Mouse (Mus musculus): ENCODE measurements around the gene Tssc4. TPM values are rescaled to one million over a fixed set of nuclear protein-coding genes. Genes with fewer than 3 reads are reported as not detected.
A peak's percentile ranks its signal among the peaks of the same experiment; 100 is the strongest.

Tssc4 gene
- polyA plus RNA-seq, 1 experiment, result 38.8 TPM

DNA sequence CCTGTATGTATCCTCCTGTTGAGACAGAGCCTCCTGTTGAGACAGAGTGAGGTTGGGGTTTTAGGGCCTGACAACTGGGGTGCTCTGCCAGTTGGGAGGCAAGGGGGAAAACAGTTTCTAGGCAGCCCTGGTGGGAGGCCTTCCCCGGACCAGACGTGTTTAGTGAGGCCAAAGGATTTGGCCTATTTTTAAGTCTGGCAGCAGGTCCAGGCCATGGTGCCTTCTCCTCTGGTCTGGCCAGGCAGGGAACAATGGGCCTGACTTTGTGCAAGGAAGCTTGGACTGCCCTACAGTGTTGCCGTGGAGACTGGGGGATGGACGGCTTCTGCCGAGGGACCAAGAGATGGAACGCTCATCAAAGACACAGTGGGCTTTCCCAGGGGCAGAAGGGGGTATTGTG, 4.8 kb upstream of the Tssc4 start:
- no peak overlapping the region for H3K4me3 ChIP-seq (ENCODE audit: insufficient read depth, low read length)
- TF ChIP-seq POLR2A (IDR thresholded peaks at IDR 0.05; ENCODE audit: low read depth, low read length) (no peak), CTCF (IDR thresholded peaks at IDR 0.05; ENCODE audit: borderline replicate concordance, insufficient read depth, low read length) (no peak)
- H3K4me1 ChIP-seq (ENCODE audit: control insufficient read depth, insufficient read depth, low read length), result peaks cover 10% of the 10 kb centered on the region
- H3K27ac ChIP-seq (ENCODE audit: insufficient read depth, low read length), result no peak overlapping the region

DNA sequence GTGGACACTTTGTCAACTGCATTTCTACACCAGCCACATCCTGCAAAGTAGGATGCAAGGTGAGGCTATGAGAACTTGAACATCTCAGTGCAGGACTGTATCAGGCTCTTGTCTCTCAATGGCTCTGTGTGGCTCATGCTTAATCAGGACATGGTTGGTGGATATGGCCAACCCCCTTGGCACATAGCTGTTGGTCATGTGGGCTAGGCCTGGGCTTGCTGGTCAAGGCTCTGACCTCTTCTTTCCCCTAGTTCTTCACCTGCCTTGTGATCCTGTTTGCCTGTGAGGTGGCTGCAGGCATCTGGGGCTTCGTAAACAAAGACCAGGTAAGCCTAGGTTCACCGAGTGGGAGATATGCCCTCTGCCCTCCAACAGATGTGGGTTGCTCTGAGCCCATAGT, 3.4 kb upstream of the Tssc4 start:
- H3K4me1 ChIP-seq (ENCODE audit: control insufficient read depth, insufficient read depth, low read length), result peaks cover 14% of the 10 kb centered on the region
- H3K27ac ChIP-seq (ENCODE audit: insufficient read depth, low read length), result no peak overlapping the region
- TF ChIP-seq CTCF (IDR thresholded peaks at IDR 0.05; ENCODE audit: borderline replicate concordance, insufficient read depth, low read length) (no peak), POLR2A (IDR thresholded peaks at IDR 0.05; ENCODE audit: low read depth, low read length) (no peak)
- H3K4me3 ChIP-seq (ENCODE audit: insufficient read depth, low read length), result no peak overlapping the region

DNA sequence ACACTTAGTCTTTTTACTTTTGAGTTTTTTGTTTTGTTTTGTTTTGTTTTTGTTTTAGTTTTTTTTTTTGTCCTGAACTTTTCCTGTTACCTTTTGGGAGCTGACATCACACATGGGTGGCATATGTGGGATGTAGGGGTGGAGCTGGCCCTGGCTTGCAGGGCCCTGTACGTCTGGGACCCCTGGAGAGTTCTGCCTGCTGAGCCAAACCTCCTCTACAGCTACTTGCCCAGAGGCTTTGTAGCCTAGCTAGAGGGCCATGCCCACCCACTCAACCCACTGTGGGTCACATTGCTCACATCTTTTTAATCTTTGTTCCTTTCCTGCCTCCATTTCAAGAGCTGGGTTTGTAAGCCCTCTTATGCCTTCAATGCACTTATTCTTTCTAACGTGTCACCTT, 1.6 kb upstream of the Tssc4 start:
- no peak overlapping the region for H3K4me3 ChIP-seq (ENCODE audit: insufficient read depth, low read length)
- TF ChIP-seq POLR2A (IDR thresholded peaks at IDR 0.05; ENCODE audit: low read depth, low read length), result no peak
- no peak for TF ChIP-seq CTCF (IDR thresholded peaks at IDR 0.05; ENCODE audit: borderline replicate concordance, insufficient read depth, low read length)
- no peak overlapping the region for H3K27ac ChIP-seq (ENCODE audit: insufficient read depth, low read length)

DNA sequence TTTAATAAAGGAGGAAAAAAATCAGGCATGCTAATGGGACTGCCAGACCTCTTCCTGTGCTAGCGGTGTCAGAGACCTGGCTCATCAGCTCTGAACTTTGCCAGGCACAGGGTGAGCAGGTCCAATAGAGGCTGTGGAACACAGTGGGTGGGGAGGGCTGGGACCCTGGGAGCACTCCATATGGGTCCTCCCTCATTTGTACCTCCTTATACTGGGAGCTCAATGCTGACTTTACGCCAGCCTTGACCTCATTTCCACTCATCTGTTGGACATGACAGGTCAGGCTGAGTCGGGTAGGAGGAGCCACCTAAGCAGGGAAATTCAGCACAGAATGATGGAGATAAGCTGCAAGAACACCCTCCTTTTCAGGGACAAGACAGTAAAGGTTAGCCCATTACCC, 1.2 kb upstream of the Tssc4 start:
- TF ChIP-seq CTCF (IDR thresholded peaks at IDR 0.05; ENCODE audit: borderline replicate concordance, insufficient read depth, low read length), result no peak
- no peak for TF ChIP-seq POLR2A (IDR thresholded peaks at IDR 0.05; ENCODE audit: low read depth, low read length)
- H3K4me1 ChIP-seq (ENCODE audit: control insufficient read depth, insufficient read depth, low read length), result peaks cover 10% of the 10 kb centered on the region
- H3K4me3 ChIP-seq (ENCODE audit: insufficient read depth, low read length), result no peak overlapping the region
- H3K27ac ChIP-seq (ENCODE audit: insufficient read depth, low read length), result peak overlapping the region; percentile 60; the same call in 1 of the 2 replicates

More for the DNA sequence above, 1.6 kb upstream of the Tssc4 start:
- H3K4me1 ChIP-seq (ENCODE audit: control insufficient read depth, insufficient read depth, low read length), result peaks cover 12% of the 10 kb centered on the region

DNA sequence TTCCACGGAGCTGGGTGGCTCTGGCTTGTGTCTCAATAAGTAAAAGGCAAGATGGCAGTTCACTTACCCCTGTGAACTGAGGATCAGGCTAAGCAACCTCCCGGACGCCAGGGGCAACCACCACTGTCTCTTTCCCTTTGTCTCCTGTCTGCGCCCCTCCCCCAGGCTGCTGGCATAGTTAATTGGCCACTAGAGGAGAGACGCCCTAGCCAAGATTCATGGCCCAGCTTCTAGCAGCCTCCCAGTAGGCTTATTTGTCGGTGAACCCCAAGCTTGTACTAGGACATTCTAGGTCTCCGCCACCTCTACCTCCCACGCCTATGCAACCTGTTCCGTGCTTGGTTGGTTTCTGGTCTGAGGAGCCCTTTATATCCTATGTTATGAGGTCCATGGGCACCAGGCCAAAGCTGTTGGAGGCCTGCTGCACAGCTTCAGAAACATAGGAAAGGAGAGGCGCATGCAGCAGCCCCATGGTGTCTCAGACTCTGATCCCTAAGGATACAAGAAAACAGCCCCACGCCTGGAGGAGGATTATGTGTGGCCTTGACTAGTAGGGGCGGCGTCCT, 650 bp upstream of the Tssc4 start:
- peak overlapping the region; percentile 60 for H3K27ac ChIP-seq (ENCODE audit: insufficient read depth, low read length)
- H3K4me1 ChIP-seq (ENCODE audit: control insufficient read depth, insufficient read depth, low read length), result peaks cover 10% of the 10 kb centered on the region
- H3K4me3 ChIP-seq (ENCODE audit: insufficient read depth, low read length), result no peak overlapping the region
- TF ChIP-seq CTCF (IDR thresholded peaks at IDR 0.05; ENCODE audit: borderline replicate concordance, insufficient read depth, low read length) (no peak), POLR2A (IDR thresholded peaks at IDR 0.05; ENCODE audit: low read depth, low read length) (no peak)

DNA sequence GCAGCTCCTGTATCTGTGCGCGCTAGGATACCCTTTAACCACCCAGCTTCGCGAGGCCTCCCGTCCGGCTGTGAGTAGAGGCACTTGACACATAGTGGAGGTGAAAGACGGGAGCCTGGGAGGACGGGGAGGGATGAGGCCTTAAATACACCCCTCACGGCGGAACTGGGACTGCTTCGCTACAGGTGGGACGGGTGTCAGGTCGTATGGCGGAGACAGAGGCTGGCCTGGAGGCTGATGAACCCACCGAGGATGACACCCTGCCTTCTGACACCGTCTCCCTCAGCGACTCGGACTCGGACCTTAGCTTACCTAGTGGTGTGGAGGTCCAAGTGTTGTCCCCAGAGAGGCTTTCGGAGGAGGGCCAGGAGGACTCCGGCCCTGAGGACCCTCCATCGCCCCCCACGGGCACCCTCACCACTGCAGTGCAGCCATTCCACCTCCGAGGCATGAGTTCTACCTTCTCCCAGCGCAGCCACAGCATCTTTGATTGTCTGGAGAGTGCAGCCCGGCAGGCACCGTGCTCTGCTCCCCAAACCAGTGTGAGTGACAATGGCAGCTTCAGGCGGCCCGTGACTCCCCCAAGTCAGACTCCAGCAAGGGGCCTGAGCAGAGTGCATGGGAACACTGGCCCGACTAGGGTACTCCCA, 827 bp downstream of the Tssc4 start:
- peak overlapping the region; percentile 49 for H3K27ac ChIP-seq (ENCODE audit: insufficient read depth, low read length)
- TF ChIP-seq POLR2A (IDR thresholded peaks at IDR 0.05; ENCODE audit: low read depth, low read length), result no peak
- TF ChIP-seq CTCF (IDR thresholded peaks at IDR 0.05; ENCODE audit: borderline replicate concordance, insufficient read depth, low read length), result no peak

DNA sequence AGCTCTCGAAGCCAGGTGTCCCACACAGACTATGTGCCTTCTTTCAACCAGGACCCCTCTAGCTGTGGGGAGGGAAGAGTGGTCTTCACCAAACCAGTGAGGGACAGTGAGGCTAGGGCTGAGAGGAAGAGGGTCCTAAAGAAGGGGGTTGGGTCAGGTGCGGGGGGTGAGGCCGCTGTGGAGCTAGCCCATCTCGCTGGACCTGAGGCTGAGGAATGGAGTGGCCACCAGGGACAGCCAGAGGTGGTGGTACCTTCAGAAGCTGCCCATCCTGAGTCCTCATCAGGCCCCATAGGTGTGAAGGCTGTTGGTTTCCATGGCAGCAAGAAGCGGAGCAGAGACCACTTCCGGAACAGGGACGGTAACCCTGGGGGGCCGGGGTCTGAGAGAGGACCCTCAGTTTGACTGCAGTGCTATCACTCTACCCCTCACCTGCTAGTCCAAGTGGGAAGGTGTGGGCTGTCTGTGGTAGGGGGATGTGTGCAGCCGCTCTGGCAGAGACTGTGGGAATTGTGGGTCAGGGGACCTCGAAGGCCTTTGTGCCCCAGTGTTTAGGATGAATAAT, 1.5 kb downstream of the Tssc4 start:
- Histone ChIP-seq H3K4me3 (ENCODE audit: insufficient read depth, low read length) (peak overlapping the region; percentile 80), H3K4me1 (ENCODE audit: control insufficient read depth, insufficient read depth, low read length) (peaks cover 10% of the 10 kb centered on the region), H3K27ac (ENCODE audit: insufficient read depth, low read length) (no peak overlapping the region)
- TF ChIP-seq CTCF (IDR thresholded peaks at IDR 0.05; ENCODE audit: borderline replicate concordance, insufficient read depth, low read length), result no peak
- no peak for TF ChIP-seq POLR2A (IDR thresholded peaks at IDR 0.05; ENCODE audit: low read depth, low read length)

More for the DNA sequence above, 827 bp downstream of the Tssc4 start:
- peak overlapping the region; percentile 80 for H3K4me3 ChIP-seq (ENCODE audit: insufficient read depth, low read length)
- peaks cover 10% of the 10 kb centered on the region for H3K4me1 ChIP-seq (ENCODE audit: control insufficient read depth, insufficient read depth, low read length)

DNA sequence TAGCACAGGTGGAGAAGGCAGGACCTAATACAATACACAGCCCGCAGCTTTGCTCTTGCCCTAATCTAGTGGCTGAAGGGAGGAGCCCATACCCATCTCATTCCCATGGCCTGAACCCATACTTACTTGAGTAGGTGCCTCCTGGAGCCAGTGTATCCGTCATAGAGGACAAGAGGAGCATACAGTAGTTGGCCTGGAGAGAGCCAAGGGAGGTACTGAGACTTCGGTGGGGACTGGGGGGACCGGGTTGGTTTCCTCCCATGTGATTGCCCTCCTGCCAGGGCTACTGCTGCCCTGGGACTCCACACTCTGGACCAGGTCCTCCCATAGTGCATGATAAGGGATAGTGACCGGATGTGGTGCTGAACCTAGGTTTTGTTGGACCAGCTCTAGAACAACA, 3.6 kb downstream of the Tssc4 start:
- Histone ChIP-seq H3K4me3 (ENCODE audit: insufficient read depth, low read length) (no peak overlapping the region), H3K4me1 (ENCODE audit: control insufficient read depth, insufficient read depth, low read length) (peaks cover 10% of the 10 kb centered on the region), H3K27ac (ENCODE audit: insufficient read depth, low read length) (no peak overlapping the region)
- TF ChIP-seq CTCF (IDR thresholded peaks at IDR 0.05; ENCODE audit: borderline replicate concordance, insufficient read depth, low read length) (no peak), POLR2A (IDR thresholded peaks at IDR 0.05; ENCODE audit: low read depth, low read length) (no peak)

DNA sequence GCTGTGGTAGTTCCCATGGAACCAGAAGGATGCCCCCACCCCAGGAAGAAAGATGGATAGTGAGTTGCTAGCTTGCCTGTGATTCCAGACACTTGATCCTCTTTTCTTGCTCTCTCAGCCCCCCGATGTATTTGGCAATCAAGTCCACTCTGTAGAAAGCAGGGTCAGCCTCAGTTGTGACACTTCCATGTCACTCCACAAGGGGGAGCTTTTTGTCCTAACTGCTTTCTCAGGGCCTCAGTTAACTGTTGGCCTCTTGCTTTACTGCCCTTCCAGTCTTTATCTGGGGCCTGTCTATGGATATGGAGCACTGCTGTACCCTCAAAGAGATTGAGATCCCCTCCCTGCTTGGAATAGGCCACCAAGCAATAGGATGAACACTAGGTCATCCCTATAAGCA, 4.0 kb downstream of the Tssc4 start:
- Histone ChIP-seq H3K4me1 (ENCODE audit: control insufficient read depth, insufficient read depth, low read length) (peaks cover 7% of the 10 kb centered on the region), H3K4me3 (ENCODE audit: insufficient read depth, low read length) (no peak overlapping the region), H3K27ac (ENCODE audit: insufficient read depth, low read length) (no peak overlapping the region)
- TF ChIP-seq POLR2A (IDR thresholded peaks at IDR 0.05; ENCODE audit: low read depth, low read length) (no peak), CTCF (IDR thresholded peaks at IDR 0.05; ENCODE audit: borderline replicate concordance, insufficient read depth, low read length) (no peak)

DNA sequence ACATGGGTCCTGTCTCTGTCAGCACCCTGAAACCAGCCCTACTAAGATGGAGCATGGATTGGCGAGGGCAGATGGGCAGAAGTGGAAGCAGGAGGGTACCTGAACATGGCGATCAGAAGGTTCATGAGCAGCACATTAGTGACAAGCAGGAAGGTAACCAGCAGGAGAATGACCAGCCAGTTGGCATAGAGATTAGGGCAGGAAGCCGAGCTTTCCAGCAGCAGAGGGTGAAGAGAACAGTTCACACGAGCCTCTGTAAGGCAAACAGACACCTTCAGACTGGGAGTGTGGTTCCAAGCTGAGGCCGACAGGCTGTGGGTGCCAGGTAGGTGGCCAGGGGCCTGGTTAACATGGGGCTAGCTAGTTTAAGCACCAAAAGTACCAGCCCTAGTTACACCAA, 6.3 kb downstream of the Tssc4 start:
- peaks cover 4% of the 10 kb centered on the region for H3K4me1 ChIP-seq (ENCODE audit: control insufficient read depth, insufficient read depth, low read length)
- no peak overlapping the region for H3K4me3 ChIP-seq (ENCODE audit: insufficient read depth, low read length)
- no peak overlapping the region for H3K27ac ChIP-seq (ENCODE audit: insufficient read depth, low read length)
- TF ChIP-seq POLR2A (IDR thresholded peaks at IDR 0.05; ENCODE audit: low read depth, low read length) (no peak), CTCF (IDR thresholded peaks at IDR 0.05; ENCODE audit: borderline replicate concordance, insufficient read depth, low read length) (no peak)
